ENCODE assay signal across 9 mouse cellular contexts in genomic region chr11:98717904-98718303, GRCm38 (mm10). TPM values are rescaled to one million over a fixed set of nuclear protein-coding genes. Genes with fewer than 3 reads are reported as not detected.
DNase-seq lines count a peak whose midpoint lies in the region; ATAC-seq lines count a peak whose summit lies in the region.
"Had no signal": no experiment of that assay in that cellular context is flagged by ENCODE, and none has a peak within 500 bp of the region (broad histone marks: within the 10 kb centered on the region; RNA-seq: fewer than 3 reads in every experiment).

No protein-coding gene starts in this region.

- H3K36me3 ChIP-seq in heart, embryonic 10.5 days = peaks cover 54% of the 10 kb centered on the region
- no peaks in the 10 kb centered on the region; the same call in 1 of the 2 replicates for H3K36me3 ChIP-seq in embryonic facial prominence, embryonic 11.5 days (replicated peaks; ENCODE audit: control insufficient read depth, insufficient read depth, low read depth, low read length)

- 17% methylated on average over 13 of the region's 13 CpGs for WGBS in heart, embryonic 10.5 days
- WGBS in embryonic facial prominence, embryonic 11.5 days = 22% methylated on average over 13 of the region's 13 CpGs

- H3K9me3 ChIP-seq in heart, embryonic 10.5 days = no peaks in the 10 kb centered on the region
- H3K9me3 ChIP-seq in embryonic facial prominence, embryonic 11.5 days (replicated peaks; ENCODE audit: control insufficient read depth, low read length) = no peaks in the 10 kb centered on the region
- H3K9me3 ChIP-seq: megakaryocyte, embryonic 14.5 days had no signal

- ATAC-seq in embryonic facial prominence, embryonic 11.5 days (replicated peaks; ENCODE audit: insufficient number of reproducible peaks, low FRiP score, low TSS enrichment, low read depth) = no peak
- ATAC-seq in granulocyte monocyte progenitor cell, adult 5-6 weeks (replicated peaks; ENCODE audit: poor library complexity, severe bottlenecking) = peak; percentile 72

- no peak overlapping the region for H3K27ac ChIP-seq in heart, embryonic 10.5 days
- H3K27ac ChIP-seq in embryonic facial prominence, embryonic 11.5 days (replicated peaks; ENCODE audit: low read depth, low read length) = no peak overlapping the region

- peaks cover 31% of the 10 kb centered on the region for H3K4me1 ChIP-seq in heart, embryonic 10.5 days
- no peaks in the 10 kb centered on the region for H3K4me1 ChIP-seq in embryonic facial prominence, embryonic 11.5 days (ENCODE audit: control insufficient read depth, insufficient read depth, low read length)

- H3K27me3 ChIP-seq in heart, embryonic 10.5 days (ENCODE audit: insufficient read depth, poor library complexity, severe bottlenecking) = no peaks in the 10 kb centered on the region
- no peaks in the 10 kb centered on the region for H3K27me3 ChIP-seq in embryonic facial prominence, embryonic 11.5 days (ENCODE audit: control insufficient read depth, insufficient read depth, low read length)
- H3K27me3 ChIP-seq: megakaryocyte, embryonic 14.5 days had no signal

- H3K4me3 ChIP-seq in heart, embryonic 10.5 days = no peak overlapping the region
- no peak overlapping the region for H3K4me3 ChIP-seq in embryonic facial prominence, embryonic 11.5 days (ENCODE audit: low read depth, low read length)
- H3K4me3 ChIP-seq: megakaryocyte, embryonic 14.5 days had no signal

- no peak overlapping the region for H3K4me2 ChIP-seq in embryonic facial prominence, embryonic 11.5 days (ENCODE audit: low read depth, low read length)

- no peak overlapping the region for H3K9ac ChIP-seq in embryonic facial prominence, embryonic 11.5 days (replicated peaks; ENCODE audit: low read length)

- DNase-seq in heart, adult 11 months = peak; percentile 96
- DNase-seq in heart, embryonic 10.5 days (ENCODE audit: low spot score) = no peak
- peak; percentile 62 for DNase-seq in adrenal gland, adult 8-10 months
- DNase-seq in embryonic facial prominence, embryonic 11.5 days (ENCODE audit: low spot score) = peak; percentile 65
- peak; percentile 78 for DNase-seq in layer of hippocampus, adult 9-11 months
- DNase-seq in lung, postnatal 10 days = peak; percentile 92
- peak; percentile 87 for DNase-seq in skeletal muscle tissue, adult 2 months (ENCODE audit: low read depth, low spot score)

RNA-seq across cellular contexts. Expression of gene Med24, which starts 11.3 kb away (rescaled TPM):
- 54.6 and 56.5 TPM in 2 replicates for polyA plus RNA-seq in heart, embryonic 10.5 days (2016; fragmentation: Nextera tagmentation; extraction: Ambion mirVana)
- 10 to 100 TPM; 47.7 to 63.3 (median 55.7) TPM for total RNA-seq in adrenal gland, adult 8-10 months (2022)
- polyA plus RNA-seq in embryonic facial prominence, embryonic 11.5 days (2014; fragmentation: Nextera tagmentation; extraction: Ambion mirVana) = 54.8 and 55.1 TPM in 2 replicates
- total RNA-seq in granulocyte monocyte progenitor cell, adult 5-6 weeks (2014; fragmentation: Nextera tagmentation) = 57.3 and 68.2 TPM in 2 replicates
- total RNA-seq in granulocyte monocyte progenitor cell, adult 5-6 weeks (2017) = 37.6 and 42.6 TPM in 2 replicates

RNA-seq across cellular contexts. Expression of gene Csf3, which starts 16.8 kb away (rescaled TPM):
- polyA plus RNA-seq in heart, embryonic 10.5 days (2016; fragmentation: Nextera tagmentation; extraction: Ambion mirVana) = not detected in 2 replicates
- total RNA-seq in adrenal gland, adult 8-10 months (2022) = not detected
- polyA plus RNA-seq in embryonic facial prominence, embryonic 11.5 days (2014; fragmentation: Nextera tagmentation; extraction: Ambion mirVana) = not detected in 2 replicates
- not detected in 2 replicates for total RNA-seq in granulocyte monocyte progenitor cell, adult 5-6 weeks (2014; fragmentation: Nextera tagmentation)
- total RNA-seq in granulocyte monocyte progenitor cell, adult 5-6 weeks (2017) = not detected in 2 replicates

RNA-seq across cellular contexts. Expression of gene Thra, which starts 22.5 kb away (rescaled TPM):
- polyA plus RNA-seq in heart, embryonic 10.5 days (2016; fragmentation: Nextera tagmentation; extraction: Ambion mirVana) = 19.2 and 23.2 TPM in 2 replicates
- total RNA-seq in adrenal gland, adult 8-10 months (2022) = 100 to 1,000 TPM in 1 of 4 experiments, 10 to 100 TPM in 3; 67.1 to 111 (median 82.9) TPM
- polyA plus RNA-seq in embryonic facial prominence, embryonic 11.5 days (2014; fragmentation: Nextera tagmentation; extraction: Ambion mirVana) = 19.7 and 20.3 TPM in 2 replicates
- 39.3 and 39.5 TPM in 2 replicates for total RNA-seq in granulocyte monocyte progenitor cell, adult 5-6 weeks (2014; fragmentation: Nextera tagmentation)
- total RNA-seq in granulocyte monocyte progenitor cell, adult 5-6 weeks (2017) = 23.0 and 24.2 TPM in 2 replicates

RNA-seq across cellular contexts. Expression of gene Psmd3, which starts 35.5 kb away (rescaled TPM):
- polyA plus RNA-seq in heart, embryonic 10.5 days (2016; fragmentation: Nextera tagmentation; extraction: Ambion mirVana) = 232 and 255 TPM in 2 replicates
- total RNA-seq in adrenal gland, adult 8-10 months (2022) = 100 to 1,000 TPM; 115 to 121 (median 117) TPM
- polyA plus RNA-seq in embryonic facial prominence, embryonic 11.5 days (2014; fragmentation: Nextera tagmentation; extraction: Ambion mirVana) = 141 and 153 TPM in 2 replicates
- total RNA-seq in granulocyte monocyte progenitor cell, adult 5-6 weeks (2014; fragmentation: Nextera tagmentation) = 77.3 and 81.3 TPM in 2 replicates
- 67.4 and 90.0 TPM in 2 replicates for total RNA-seq in granulocyte monocyte progenitor cell, adult 5-6 weeks (2017)

RNA-seq across cellular contexts. Expression of gene Gsdma, which starts 53.8 kb away (rescaled TPM):
- polyA plus RNA-seq in heart, embryonic 10.5 days (2016; fragmentation: Nextera tagmentation; extraction: Ambion mirVana) = not detected in 2 replicates
- not detected for total RNA-seq in adrenal gland, adult 8-10 months (2022)
- polyA plus RNA-seq in embryonic facial prominence, embryonic 11.5 days (2014; fragmentation: Nextera tagmentation; extraction: Ambion mirVana) = 0.07 TPM in 1 of 2 replicates, not detected in the other
- not detected in 2 replicates for total RNA-seq in granulocyte monocyte progenitor cell, adult 5-6 weeks (2014; fragmentation: Nextera tagmentation)
- total RNA-seq in granulocyte monocyte progenitor cell, adult 5-6 weeks (2017) = not detected in 2 replicates
